Mouse (Mus musculus) MEL-GATA-1-ER (cell line): ENCODE data around the gene Scml4.

ENCODE experiments used
- DNase-seq: peaks from one replicate; pipeline ENCODE4 v3.0.0-alpha.2; 2012; ENCODE audit warnings: low read depth; ENCODE audit errors: extremely low read depth

The Scml4 gene

DNA sequence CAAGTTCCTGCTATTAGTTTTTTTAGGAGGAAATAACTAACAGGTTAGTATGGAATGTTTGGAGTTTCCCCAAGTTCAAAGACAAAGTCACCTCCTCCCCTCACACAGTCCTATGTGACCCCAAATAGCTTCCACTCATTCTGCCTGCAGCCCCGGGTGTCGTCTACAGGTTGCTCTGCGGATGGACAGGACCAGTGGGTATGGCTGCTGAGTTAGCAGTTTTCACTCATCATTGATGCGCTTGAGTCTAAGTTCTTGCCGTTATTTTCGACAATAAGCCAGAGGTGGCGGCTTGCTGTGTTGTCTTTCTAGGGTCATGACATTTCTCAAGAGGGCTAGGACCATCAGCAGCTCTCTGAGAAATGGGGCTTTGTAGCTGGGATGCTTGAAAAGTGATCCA is 1.3 kb downstream of the Scml4 start:
- DNase-seq: no peak

DNA sequence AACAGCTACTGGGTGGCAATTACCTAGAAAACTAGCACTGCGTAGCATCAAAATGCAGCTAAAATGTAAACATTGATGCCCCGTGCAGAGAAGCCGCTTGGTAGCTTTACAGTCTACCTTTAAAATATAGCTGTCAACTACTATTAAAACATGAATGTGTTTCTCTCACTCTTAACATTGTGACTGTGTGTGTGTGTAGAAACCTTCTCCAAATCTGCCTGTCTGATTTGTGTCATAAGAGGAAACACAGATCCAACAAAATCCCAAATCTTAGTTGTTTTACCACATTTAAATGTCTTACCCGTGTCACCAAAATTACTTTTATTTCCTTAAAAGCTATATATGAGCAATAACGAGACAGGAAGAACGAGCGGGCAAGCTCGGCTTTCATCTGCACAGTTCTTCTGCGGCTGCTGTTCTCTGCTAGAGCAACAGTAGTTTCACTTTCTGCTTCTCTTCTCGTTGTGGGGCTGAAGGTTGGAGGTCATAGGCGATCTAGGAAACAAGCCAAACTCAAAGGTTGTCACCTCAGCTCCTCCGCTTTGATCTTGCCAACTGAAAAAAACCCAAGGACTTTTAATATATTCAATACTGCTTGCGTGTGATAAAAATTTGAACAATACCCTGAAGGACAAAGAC is 2.1 kb downstream of the Scml4 start:
- no peak for DNase-seq

DNA sequence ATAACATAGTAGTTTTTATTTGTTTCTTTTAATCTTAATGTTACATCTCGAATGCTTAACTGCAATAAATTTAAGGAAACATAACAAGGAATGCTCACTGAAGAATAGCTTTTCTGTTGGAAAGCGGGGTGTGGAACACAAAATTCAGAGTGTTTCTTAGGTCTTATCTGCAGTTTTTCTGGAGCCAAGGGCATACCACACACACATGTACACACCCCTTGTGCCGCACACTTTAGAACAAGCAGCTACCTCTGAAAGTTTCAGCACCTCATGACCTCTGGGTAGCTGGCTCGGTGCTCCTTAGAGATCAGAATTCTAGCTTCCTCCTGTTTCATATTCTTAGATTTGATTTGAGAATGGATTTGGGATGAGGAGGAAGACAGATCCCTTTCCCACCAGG is 2.6 kb downstream of the Scml4 start:
- DNase-seq: no peak

DNA sequence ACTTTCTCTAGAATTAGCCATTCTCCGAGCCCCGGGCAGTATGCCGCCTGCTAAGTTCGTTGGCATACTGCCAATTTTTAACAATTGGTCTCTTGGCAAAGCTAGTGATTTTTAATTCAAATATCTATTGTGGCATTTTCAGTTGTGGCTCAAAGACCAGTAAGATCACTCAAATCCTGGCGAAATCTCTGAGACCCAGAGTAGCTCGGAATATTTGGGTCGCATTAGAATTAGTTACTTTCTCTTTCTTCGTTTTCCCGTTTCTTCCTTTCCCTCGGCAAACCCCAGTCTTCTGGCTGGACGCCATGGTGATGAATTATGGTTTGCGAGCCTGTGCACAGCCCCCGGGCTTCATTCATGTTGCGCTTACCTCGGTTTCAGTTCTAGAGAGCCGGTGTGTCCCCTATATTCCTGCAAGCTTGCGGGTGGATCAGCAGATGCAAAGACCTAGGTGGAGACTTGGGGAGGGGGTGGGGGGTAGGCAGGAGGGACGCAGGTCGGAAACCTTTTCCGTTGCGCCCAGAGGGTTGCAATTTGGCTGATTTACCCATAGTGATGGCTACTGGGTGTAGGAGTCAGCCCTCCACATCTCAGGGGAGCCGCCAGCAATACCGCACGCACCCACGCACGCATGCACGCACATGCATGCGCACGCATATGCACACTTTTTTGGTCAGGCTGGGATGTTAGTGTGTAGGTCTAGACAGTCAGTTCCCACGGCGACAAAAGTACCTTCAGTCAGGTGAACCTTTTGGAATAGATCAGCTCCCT is 3.6 kb downstream of the Scml4 start:
- DNase-seq: no peak

DNA sequence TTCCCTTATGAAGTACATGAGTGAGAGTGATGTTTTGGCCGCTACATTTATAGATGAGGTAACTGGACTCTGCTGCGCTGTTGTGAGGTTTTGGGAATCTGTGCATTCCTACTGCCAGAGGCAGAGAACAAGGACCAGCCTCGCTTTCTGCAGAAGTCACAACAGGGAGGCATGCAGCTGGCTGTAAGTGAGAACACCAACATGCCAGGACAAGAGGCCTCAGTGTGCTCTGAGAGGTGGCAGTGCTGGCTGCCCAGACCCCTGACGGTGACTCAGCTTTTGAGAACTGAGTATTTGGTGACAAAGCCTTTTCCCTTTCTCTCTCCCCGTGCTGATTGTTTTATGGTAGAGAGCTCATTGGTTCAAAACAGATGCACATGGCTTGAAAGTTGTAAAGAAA is 4.5 kb downstream of the Scml4 start:
- DNase-seq: no peak

DNA sequence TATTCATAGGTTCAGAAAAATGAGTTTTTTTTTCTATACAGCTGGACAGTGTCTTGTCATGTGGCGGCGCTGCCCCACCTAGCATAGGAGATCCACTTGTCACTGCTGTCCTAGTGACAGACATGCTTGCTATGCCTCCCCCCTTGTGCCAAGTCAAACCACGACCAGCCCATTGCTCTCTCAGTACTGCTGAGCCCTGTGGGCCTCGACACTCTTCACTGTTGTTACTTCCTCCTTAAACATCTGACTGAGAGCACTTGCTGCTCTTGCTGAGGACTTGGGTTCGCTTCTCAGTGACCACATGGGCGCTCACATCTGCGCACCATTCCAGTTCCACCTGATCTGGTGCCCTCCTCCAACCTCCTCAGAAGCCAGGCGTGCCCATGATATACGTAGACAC is 8.2 kb downstream of the Scml4 start:
- DNase-seq: no peak

DNA sequence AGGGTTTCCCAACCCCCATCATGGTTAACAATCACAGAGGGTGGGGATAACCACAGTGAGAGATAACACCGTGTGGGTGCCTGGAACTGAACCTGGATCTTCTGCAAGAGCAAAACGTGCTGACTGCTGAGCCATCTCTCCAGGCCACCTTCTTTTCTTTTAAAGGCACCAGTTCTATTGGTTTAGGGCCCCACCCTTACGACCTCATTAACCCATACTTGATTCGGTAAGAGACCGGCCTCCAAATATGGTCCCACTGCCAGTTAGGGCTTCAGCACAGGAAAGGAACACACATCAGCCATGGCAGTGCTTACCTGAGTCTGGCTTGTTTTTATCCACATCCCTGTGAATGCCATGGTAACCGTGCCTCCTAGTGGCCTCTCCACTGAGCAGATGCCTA is 9.3 kb downstream of the Scml4 start:
- DNase-seq: no peak

DNA sequence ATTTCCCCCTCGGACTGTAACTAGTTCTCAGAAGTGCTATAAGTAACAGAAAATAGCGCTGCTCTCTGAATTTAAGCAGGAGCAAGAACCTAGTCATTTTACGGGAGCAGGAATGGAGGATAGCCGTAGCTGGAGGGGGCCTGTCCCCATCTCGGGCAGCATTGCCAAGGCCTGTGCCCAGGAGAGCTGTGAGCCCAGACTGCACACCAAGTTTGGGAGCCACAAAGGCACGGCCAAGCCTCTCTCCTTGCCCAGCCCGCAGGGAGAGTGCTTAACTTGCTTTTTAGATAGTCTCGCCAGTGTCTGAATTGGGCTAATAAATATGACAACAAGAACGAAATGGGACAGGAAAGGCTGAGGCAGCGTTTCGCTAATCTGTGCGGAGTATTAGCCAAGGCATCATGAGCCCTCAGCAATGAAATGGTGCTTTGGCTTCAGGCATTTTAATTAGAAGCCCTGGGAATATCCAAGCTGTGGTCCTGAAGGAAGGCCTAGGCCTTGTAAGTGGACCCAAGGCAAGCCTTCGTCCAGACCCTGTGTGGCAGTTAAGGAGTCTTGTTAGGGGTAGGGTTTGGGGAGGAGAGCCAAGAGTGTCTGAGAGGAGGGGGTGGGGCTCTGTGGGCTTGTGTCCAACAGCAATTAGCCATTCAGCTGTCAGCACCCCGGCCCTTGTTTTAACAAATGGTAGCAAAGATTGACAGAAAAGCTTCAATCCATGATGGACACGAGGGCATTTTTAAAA is 12.3 kb downstream of the Scml4 start:
- no peak for DNase-seq

DNA sequence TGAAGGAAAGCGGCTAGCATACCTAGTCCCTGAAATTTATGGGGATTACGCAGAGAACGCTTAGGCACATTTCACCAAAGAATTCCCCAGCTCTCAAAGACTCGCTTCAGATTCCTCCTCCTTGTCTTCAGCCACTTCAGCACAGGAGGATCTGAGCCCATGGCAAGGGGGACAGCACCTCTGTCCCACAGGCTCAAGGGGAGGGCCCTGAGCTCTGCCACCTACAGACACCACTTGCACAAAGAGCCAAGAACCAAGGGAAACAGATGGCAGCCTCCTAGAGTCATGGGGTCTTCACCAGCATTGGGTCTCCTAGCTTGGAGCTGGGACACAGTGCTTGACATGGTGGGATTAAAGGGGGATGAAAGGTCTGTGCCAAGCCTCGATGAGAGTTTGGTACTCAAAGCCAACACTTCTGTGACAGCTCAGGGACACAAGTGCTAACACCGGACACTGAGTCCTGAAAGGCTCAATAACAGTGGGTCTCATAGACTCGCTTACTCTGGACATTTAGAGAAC is 13.0 kb downstream of the Scml4 start:
- DNase-seq: no peak

DNA sequence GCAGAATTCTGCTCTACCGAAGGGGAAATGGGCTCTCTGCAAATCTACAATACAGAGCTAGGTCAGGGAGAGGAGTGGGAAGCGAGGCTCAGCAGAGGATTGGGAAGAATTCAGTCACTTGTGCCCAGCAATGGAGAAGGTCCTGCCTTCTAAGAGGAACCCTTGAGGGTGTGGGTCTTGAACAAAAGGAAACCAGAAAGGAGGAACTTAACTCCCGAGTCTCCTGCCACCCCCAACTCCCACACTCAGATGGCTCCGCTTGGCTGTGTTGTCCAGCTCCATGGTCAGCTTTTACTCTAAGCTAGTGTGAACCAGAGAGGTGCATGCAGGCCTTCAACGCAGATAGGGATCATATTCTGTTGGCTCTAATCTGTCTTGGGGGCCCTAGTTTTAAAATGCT is 16.0 kb downstream of the Scml4 start:
- DNase-seq: no peak

DNA sequence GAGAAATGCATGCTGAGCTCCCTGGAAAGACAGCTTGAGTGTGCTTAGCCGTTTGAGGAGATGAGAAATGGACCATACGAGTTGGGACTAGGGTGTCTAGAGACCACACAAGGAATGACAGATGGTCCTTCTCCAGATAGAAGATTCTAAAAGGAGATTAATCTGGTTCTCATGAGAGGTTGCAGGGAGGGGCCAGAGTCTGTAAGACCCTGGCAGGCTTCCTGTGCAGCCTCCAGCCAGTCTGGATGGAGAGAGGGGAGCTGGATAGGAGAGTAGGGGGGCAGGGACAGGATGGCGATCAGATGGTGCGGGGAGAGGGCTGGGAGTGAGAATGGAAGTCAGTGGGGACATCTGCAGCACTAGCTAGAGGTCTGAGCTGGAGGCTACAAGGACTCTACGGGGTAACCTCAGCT is 19.1 kb downstream of the Scml4 start:
- no peak for DNase-seq

DNA sequence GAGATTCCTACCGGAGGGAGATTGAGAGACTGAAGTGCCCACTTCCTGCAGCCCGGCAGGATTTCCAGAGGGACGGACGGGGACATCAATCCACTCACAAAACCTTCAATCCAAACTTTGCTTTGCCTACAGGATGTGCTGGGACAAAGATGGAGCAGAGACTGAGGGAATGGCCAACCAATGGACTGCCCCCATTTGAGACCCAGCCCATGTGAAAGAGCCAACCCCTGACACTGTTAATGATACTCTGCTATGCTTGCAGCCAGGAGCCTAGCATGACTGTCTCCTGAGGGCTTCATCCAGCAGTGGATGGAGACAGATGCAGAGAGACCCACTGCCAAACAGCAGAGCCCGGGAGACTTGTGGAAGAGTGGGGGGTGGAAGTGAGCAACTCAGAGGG is 19.5 kb downstream of the Scml4 start:
- DNase-seq: no peak

DNA sequence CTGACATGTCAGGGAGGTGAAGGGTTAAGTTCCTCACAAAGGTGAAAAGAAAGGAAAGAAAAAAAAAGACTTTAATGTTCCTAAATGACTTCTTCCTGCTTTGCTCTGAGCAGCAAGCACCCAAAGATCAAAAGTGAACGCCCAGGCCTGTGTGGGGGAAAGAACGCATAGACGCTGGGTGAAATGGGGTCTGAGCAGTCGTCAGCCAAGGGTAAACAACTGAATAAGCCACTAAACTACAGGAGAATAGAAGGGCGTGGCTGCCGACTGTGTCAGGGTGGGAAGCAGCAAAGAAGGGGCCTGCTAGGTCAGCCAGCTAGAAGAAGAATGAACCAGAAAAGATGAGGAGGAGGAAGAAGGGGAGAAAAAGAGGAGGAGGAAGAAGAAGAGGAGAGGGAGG is 26.9 kb downstream of the Scml4 start:
- no peak for DNase-seq

DNA sequence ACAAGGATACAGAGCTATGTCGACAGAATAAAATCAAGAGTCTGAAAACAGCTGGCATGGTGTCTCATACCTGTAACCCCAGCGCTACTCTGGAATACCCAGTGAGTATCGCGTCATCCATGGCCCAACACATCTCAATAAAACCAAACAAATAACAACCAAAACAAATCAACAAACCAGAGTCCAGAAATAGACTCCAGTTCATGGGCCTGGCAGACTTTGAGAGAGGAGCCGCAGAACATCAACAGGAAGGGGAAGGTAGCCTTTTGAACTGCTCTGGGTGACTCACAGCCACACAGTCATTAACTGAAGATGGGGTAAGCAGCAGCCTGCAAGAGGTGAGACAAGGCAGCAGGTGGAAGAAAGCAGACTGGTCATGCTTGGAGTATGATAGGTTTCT is 28.1 kb downstream of the Scml4 start:
- no peak for DNase-seq

DNA sequence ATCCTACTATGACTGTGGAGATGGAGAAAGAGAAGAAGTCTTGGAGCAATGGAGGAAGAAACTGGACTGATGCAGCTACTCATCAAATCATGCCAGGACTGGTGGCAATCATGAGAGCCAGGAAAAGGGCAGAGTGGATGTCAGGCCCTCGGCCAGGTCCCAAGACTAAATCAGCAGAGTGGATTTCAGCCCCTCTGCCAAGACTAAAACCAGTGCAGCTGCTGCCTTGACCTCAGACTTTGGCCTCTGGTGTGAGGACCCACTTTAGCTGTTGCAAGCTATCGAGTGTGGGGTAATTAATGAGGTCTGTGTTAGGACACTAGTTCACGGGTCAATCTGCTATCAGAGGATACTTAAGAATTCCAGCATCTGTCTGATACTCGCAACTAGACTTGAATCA is 30.2 kb downstream of the Scml4 start:
- DNase-seq: no peak

DNA sequence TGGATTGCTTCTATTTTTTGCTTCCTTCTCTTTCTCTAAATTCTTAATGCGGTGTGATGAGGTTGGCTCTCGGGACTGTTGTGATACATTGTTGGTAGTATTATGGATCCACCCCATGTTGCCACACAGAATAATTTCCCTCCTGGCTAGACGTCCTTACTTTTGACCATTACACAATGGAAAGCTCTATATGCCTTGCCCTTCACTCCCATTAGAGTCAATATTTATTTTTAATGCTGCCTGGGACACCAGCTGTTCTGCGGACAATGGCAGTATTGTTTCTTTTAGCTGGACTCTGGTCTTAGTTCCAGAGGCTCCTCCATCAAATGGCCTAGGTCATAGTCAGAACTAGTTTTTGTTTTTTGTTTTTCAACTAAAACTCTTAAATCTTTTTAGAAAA is 32.1 kb downstream of the Scml4 start:
- no peak for DNase-seq

DNA sequence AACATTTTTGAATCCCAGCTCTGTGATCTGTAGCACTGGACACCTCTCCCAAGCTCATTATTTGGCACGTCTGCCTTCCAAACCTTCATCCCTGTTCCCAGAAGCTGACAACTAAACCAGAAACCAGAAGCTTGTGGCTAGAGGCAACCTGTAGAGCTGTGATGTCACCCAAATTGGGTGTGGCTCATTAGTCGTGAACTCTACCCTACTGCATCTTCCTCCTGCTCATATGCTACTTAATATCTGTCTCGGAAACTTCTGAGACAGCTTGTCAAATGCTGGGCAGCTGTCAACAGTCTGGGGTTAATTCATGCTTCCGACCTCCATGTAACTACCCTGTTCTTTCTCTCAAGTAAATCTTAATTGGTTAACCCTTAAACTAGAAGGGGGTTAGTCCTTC is 32.8 kb downstream of the Scml4 start:
- DNase-seq: no peak

DNA sequence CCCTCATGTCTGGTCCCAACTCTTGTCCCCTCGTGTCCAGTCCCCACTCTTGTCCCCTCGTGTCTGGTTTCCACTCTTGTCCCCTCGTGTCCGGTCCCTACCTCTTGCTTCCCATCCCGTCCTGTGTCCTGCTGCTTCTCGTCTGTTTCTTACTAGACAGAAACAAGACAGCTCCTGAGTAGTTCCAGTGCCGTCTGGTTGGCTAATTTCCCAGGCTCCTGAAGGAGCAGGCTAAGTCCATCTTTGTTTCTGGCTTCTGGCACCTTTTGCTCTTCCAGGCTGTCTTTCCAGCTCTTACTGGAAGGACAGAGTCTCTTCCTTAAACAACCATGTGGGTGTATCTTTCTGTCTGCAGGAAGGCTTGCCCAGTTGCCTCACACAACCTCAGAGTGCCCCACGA is 33.7 kb downstream of the Scml4 start:
- DNase-seq: no peak

DNA sequence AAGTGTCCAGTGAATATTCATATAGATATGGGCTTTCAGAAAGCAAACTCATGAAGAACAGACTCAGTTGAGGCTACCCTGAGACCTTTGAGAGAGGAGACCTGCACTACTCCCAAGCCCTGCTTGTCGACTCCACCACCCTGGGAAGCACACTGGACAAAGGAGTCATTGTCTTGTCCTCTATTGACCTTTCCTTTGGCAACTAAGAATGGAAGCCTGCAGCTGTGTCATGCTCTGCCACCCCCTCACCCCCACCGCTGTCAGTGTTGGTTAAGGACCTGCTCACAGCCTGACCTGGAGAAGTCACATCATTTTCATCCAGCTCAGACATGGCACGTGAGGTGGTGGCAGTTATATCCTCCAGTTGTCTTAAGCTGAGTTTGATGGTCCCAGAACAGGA is 34.1 kb downstream of the Scml4 start:
- no peak for DNase-seq

DNA sequence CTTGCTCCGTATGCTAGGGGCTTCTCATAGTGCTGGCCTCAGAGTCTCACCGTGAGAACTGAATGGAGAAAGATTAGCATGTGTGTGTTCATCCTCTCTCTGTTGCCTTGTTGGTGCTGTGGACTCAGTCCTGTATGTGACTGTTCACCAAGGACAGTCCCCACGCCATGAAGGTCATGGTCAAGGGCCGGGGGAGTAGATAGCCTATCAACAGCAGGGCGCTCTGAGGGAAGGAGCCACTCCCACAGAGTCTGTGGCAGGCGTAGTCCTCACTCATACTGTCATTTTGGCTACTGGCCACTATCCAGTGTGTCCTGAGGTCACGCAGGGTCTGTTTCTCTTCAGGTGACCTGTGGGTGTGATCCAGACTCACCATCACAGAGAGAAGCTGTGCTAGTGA is 34.5 kb downstream of the Scml4 start:
- no peak for DNase-seq

DNA sequence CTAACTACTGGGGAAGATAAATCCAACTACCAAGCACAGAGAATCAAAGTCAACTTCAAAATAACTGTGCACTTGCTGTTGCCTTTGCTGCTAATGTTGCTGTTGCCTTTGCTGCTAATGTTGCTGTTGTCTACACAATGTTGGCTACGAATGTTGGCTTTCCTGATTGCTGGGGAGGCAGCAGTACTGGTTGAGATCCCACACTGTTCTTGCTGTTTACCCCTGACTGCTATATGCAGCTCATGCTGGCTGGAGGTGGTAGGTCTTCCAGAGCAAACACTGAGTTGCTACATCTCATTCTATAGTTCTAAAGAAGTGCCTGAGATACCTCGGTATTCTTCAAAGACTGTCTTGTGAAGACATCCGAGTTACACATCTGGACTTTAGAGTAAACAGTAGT is 36.5 kb downstream of the Scml4 start:
- DNase-seq: no peak

DNA sequence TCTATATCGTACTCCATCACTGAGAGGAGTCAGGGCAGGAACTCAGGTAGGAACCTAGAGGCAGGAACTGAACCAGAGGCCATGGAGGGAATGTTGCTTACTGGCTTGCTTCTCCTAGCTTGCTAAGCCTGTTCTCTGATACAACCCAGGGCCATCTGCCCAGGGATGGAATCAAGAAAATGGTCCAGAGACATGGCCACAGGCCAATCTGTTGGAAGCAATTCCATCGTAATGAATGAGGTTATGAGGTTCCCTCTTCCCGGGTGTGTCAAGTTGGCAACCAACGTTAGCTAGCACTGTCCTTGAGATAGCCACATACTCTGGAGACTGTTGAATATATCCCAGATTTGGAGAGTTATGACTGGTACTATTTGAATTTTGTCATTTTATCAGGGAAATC is 37.0 kb downstream of the Scml4 start:
- no peak for DNase-seq
